Mouse (Mus musculus) intestine, embryonic 15.5 days (tissue): Measurements from ENCODE around the gene Apbb2. TPM values are rescaled to one million over a fixed set of nuclear protein-coding genes. Genes with fewer than 3 reads are reported as not detected.

Experiments
- ATAC-seq: fragments of 200-750 bp; cut with Nextera tagmentation; 2 replicates; pipeline ENCODE4 v1.8.0; 2017; ENCODE audit warnings: moderate TSS enrichment, moderate library complexity
- H3K27ac ChIP-seq: fragments of 300-500 bp; sonication (generic); 2 replicates; pipeline ENCODE4 v1.5.1; 2015; ENCODE audit warnings: mild to moderate bottlenecking, inconsistent platforms
- H3K27me3 ChIP-seq: fragments of 300-500 bp; sonication (generic); replicated peaks from 2 replicates; pipeline ENCODE4 v1.6.1; 2015; ENCODE audit warnings: inconsistent platforms
- H3K36me3 ChIP-seq: fragments of 300-500 bp; sonication (generic); 2 replicates; pipeline ENCODE4 v1.6.1; 2015; ENCODE audit warnings: inconsistent platforms
- H3K4me1 ChIP-seq: fragments of 300-500 bp; sonication (generic); replicated peaks from 2 replicates; pipeline ENCODE4 v1.6.1; 2015; ENCODE audit warnings: inconsistent platforms
- H3K4me2 ChIP-seq: fragments of 300-500 bp; sonication (generic); replicated peaks from 2 replicates; pipeline ENCODE4 v1.6.1; 2015; ENCODE audit warnings: mild to moderate bottlenecking, inconsistent platforms
- H3K4me3 ChIP-seq: fragments of 300-500 bp; sonication (generic); replicated peaks from 2 replicates; pipeline ENCODE4 v1.5.1; 2015; ENCODE audit warnings: inconsistent platforms
- H3K9ac ChIP-seq: fragments of 300-500 bp; sonication (generic); 2 replicates; pipeline ENCODE4 v1.6.1; 2015; ENCODE audit warnings: inconsistent platforms
- H3K9me3 ChIP-seq: fragments of 300-500 bp; sonication (generic); 2 replicates; pipeline ENCODE4 v1.6.1; 2016; ENCODE audit warnings: inconsistent platforms
- WGBS: fragments of 180-500 bp; shearing (Covaris S2); methylation state at CpG from one replicate; pipeline ENCODE4 v1.1.7; 2015; 5-methylcytosine and 5-hydroxymethylcytosine counted together
- polyA plus RNA-seq: library from polyadenylated mRNA; unstranded; fragments of >200 nt; fragmentation: Nextera tagmentation; extraction: Ambion mirVana; gene quantifications from 2 replicates; pipeline ENCODE4 v1.2.1, GENCODE M21; 2015

Gene Apbb2
- 32.0 and 35.4 TPM in 2 replicates for polyA plus RNA-seq

DNA sequence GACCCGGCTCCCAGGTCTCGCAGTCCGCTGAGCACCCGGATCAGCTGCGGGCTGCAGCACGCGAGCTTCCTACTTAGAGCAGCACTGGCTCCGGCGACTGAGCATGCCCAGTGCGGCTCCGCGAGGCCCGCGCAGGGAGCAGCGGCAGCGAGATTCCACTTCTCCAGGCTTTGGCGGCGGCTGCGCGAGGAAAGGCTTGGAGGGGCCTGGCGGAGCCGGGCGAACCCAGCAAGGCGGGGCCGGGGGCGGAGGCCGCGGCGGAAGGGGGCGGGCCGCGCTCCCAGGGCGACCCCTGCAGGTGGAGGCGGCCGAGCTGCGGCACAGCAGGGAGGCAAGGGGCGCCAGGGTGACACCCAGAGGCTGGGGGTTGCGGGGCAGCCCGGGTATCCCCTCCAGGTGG, at the start of gene Apbb2:
TSS of gene Apbb2 (minus strand) at position 188 of the 400 bp plus-strand sequence.
- H3K36me3 ChIP-seq: no peaks in the 10 kb centered on the region
- ATAC-seq: peak; percentile 94
- peak within 1 kb of the TSS; percentile 90 for H3K4me2 ChIP-seq
- WGBS: under 1% methylated on average over 39 of the region's 39 CpGs
- peak within 1 kb of the TSS; percentile 90 for H3K9ac ChIP-seq
- no peaks in the 10 kb centered on the region for H3K9me3 ChIP-seq
- peak within 1 kb of the TSS; percentile 99 for H3K27ac ChIP-seq
- no peaks in the 10 kb centered on the region for H3K27me3 ChIP-seq
- peaks cover 16% of the 10 kb centered on the region for H3K4me1 ChIP-seq
- peak within 1 kb of the TSS; percentile 90 for H3K4me3 ChIP-seq

- 34% methylated on average over 5 of the region's 5 CpGs for WGBS
- no peak overlapping the region for H3K4me3 ChIP-seq
- H3K9me3 ChIP-seq: no peaks in the 10 kb centered on the region
- no peaks in the 10 kb centered on the region for H3K27me3 ChIP-seq
- no peak overlapping the region for H3K4me2 ChIP-seq
- H3K9ac ChIP-seq: no peak overlapping the region
- H3K27ac ChIP-seq: 0 out of 2 replicates have a peak overlapping the region, but pooled peaks have one; percentile 36
- peak; percentile 61; the same call in 1 of the 2 replicates for ATAC-seq
- H3K4me1 ChIP-seq: 0 out of 2 replicates have a peak, but pooled peaks cover 6% of the 10 kb centered on the region
- no peaks in the 10 kb centered on the region for H3K36me3 ChIP-seq
These were observed 35.6 kb upstream of the Apbb2 start for GRCm38 (mm10) chr5:66654220-66654619.

- no peak overlapping the region for H3K27ac ChIP-seq
- H3K4me2 ChIP-seq: no peak overlapping the region
- no peaks in the 10 kb centered on the region for H3K9me3 ChIP-seq
- no peak overlapping the region for H3K4me3 ChIP-seq
- no peaks in the 10 kb centered on the region for H3K4me1 ChIP-seq
- H3K27me3 ChIP-seq: no peaks in the 10 kb centered on the region
- ATAC-seq: no peak
- WGBS: 67% methylated on average over 7 of the region's 7 CpGs
- no peak overlapping the region for H3K9ac ChIP-seq
- H3K36me3 ChIP-seq: no peaks in the 10 kb centered on the region
These were observed 28.9 kb upstream of the Apbb2 start for GRCm38 (mm10) chr5:66647504-66647903.

DNA sequence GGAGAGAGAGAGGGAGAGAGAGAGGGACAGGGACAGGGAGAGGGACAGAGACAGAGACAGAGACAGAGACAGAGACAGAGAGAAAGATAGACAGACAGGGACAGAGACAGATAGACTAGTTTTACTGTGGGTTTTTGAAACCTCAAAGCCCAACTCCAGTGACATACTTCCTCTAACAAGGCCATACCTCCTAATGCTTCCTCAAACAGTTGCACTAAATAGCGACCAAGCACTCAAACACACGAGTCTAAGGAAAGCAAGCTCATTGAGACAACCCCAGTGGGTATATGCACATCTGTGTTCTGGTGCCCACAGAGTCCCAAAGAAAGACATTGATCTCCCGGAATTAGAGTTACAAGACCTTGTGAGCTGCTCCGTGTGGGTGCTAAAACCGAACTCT, 24.7 kb upstream of the Apbb2 start:
- Histone ChIP-seq H3K4me3 (no peak overlapping the region), H3K27ac (no peak overlapping the region), H3K27me3 (no peaks in the 10 kb centered on the region), H3K9me3 (no peaks in the 10 kb centered on the region), H3K4me1 (no peaks in the 10 kb centered on the region), H3K36me3 (no peaks in the 10 kb centered on the region), H3K4me2 (no peak overlapping the region), H3K9ac (no peak overlapping the region)
- WGBS: 82% methylated on average over 5 of the region's 5 CpGs
- no peak for ATAC-seq

DNA sequence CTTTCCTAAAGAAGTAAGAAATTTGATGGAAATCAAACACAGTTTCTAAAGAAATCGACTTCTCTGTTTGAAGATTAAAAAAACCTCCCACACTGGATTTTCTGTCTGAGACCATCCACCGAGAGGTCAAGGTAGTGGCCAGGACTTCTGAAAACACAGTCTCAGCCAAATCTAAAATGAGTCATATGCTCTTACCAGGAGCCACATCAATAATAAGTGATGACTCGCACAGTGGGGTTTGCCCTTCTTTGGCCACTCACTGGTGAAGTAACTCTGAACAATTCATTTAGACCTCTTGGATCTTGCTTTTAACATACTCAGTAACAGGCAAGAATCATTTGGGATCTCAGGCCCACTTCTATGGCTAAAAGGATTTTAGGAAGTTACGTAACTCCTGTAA, 23.6 kb upstream of the Apbb2 start:
- Histone ChIP-seq H3K27me3 (no peaks in the 10 kb centered on the region), H3K9ac (no peak overlapping the region), H3K36me3 (no peaks in the 10 kb centered on the region), H3K9me3 (no peaks in the 10 kb centered on the region), H3K4me3 (no peak overlapping the region), H3K4me2 (no peak overlapping the region), H3K27ac (no peak overlapping the region), H3K4me1 (no peaks in the 10 kb centered on the region)
- ATAC-seq: no peak
- WGBS: 86% methylated on average over 4 of the region's 4 CpGs

GRCm38 (mm10) chr5:66635459-66636079, 17.0 kb upstream of the Apbb2 start:
- no peak overlapping the region for H3K4me2 ChIP-seq
- H3K4me1 ChIP-seq: no peaks in the 10 kb centered on the region
- no peaks in the 10 kb centered on the region for H3K36me3 ChIP-seq
- no peak overlapping the region for H3K27ac ChIP-seq
- 65% methylated on average over 10 of the region's 10 CpGs for WGBS
- ATAC-seq: no peak
- H3K9ac ChIP-seq: no peak overlapping the region
- no peak overlapping the region for H3K4me3 ChIP-seq
- no peaks in the 10 kb centered on the region for H3K27me3 ChIP-seq
- H3K9me3 ChIP-seq: no peaks in the 10 kb centered on the region

DNA sequence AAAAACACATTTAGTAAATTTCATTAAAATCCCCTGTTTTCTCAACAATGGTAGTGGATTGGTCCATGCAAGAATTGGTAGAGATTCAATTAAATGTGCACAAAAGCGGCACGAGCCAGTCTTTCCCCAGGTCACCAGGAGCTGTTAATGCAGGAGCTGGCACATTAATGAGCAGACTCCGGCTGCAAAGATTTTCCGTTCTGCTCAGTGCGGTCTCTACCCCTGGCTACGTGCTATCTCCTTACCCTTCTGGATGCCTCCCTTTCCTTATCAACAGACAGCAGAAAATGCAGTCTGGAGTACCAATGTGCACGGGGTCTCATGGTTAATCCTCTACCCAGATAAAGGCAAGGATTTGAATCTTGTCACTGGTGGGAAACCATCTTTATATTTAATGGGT, 9.2 kb upstream of the Apbb2 start:
- no peaks in the 10 kb centered on the region for H3K9me3 ChIP-seq
- H3K4me2 ChIP-seq: no peak overlapping the region
- no peak overlapping the region for H3K4me3 ChIP-seq
- 67% methylated on average over 7 of the region's 7 CpGs for WGBS
- no peak overlapping the region for H3K9ac ChIP-seq
- no peaks in the 10 kb centered on the region for H3K4me1 ChIP-seq
- H3K36me3 ChIP-seq: no peaks in the 10 kb centered on the region
- H3K27me3 ChIP-seq: no peaks in the 10 kb centered on the region
- no peak overlapping the region for H3K27ac ChIP-seq
- ATAC-seq: no peak

DNA sequence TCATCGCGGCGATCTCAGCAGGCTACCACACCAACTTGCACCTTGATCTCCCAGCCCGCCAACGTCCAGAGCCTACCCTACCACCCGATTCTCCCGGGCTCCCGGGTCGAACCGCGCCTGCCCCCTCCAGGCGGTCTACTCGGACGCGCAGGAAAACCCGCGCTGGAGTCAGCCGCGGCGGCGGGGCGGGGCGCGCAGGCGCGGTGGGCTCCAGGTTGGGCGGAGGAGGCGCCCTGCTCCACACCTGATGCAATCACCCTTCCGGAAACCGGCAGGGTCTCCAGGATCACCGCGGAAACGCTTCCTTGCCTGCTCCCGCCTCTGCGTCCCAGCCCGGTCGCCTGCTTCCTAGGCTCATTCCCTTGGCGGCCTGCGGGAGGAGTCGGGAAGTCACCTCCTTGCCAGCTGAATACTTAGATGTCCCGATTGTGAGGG, 1.6 kb upstream of the Apbb2 start:
- Histone ChIP-seq H3K4me1 (peaks cover 10% of the 10 kb centered on the region), H3K27ac (peak overlapping the region; percentile 52), H3K27me3 (no peaks in the 10 kb centered on the region), H3K4me3 (peak overlapping the region; percentile 46), H3K4me2 (peak overlapping the region; percentile 90), H3K36me3 (no peaks in the 10 kb centered on the region), H3K9me3 (no peaks in the 10 kb centered on the region), H3K9ac (peak overlapping the region; percentile 49)
- ATAC-seq: peak; percentile 82
- under 1% methylated on average over 41 of the region's 41 CpGs for WGBS

DNA sequence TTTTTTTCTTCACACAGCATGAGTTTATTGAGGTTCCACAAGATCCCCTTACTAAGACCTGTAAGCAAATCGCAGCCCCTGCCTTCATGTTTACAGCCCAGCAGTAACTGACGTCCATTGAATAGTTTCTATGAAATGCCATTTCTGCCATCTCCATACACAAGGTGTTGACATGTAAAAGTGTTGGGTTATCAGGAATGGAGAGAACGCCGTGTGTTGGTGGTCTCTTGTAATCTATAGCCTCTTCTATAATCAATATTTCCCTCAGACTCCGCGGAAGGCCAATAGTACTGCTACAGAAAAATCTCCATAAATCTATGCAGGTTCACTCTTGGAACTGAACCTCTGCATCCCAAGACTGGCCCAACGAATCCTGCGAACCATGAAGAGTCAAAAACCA, 1.1 kb upstream of the Apbb2 start:
- peak overlapping the region; percentile 46 for H3K4me3 ChIP-seq
- no peaks in the 10 kb centered on the region for H3K36me3 ChIP-seq
- no peak for ATAC-seq
- H3K9ac ChIP-seq: peak overlapping the region; percentile 49
- H3K27me3 ChIP-seq: no peaks in the 10 kb centered on the region
- H3K27ac ChIP-seq: peak overlapping the region; percentile 52; the same call in 1 of the 2 replicates
- 44% methylated on average over 8 of the region's 8 CpGs for WGBS
- H3K4me2 ChIP-seq: peak overlapping the region; percentile 90
- no peaks in the 10 kb centered on the region for H3K9me3 ChIP-seq
- H3K4me1 ChIP-seq: peaks cover 10% of the 10 kb centered on the region

DNA sequence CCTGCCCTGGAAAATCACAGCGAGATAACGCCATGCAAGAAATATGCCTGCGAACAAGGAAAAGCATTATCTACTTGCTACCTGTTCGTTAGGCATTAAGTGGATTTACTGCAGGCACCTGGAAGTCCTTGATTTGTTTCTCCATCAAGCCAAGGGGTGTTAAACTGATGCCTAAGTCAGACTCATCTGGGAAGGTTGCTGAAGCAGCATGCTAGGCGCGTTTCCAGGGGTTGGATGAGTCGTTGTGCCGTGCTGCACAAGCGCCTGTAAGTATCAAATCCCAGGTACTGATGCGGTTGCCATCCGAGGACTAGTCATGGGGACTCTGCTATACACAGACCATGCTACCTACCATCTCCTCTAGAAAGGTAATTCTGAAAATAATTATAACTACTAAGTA, 611 bp upstream of the Apbb2 start:
- Histone ChIP-seq H3K36me3 (no peaks in the 10 kb centered on the region), H3K27me3 (no peaks in the 10 kb centered on the region), H3K4me2 (peak overlapping the region; percentile 90), H3K9ac (0 out of 2 replicates have a peak overlapping the region, but pooled peaks have one; percentile 18), H3K27ac (peak overlapping the region; percentile 49; the same call in 1 of the 2 replicates), H3K9me3 (no peaks in the 10 kb centered on the region), H3K4me1 (peaks cover 14% of the 10 kb centered on the region), H3K4me3 (peak overlapping the region; percentile 90; the same call in 1 of the 2 replicates)
- ATAC-seq: no peak
- 30% methylated on average over 11 of the region's 11 CpGs for WGBS

- Histone ChIP-seq H3K9me3 (no peaks in the 10 kb centered on the region), H3K4me2 (peak overlapping the region; percentile 90), H3K4me3 (peak overlapping the region; percentile 90), H3K9ac (peak overlapping the region; percentile 90), H3K27ac (peak overlapping the region; percentile 99), H3K4me1 (peaks cover 16% of the 10 kb centered on the region), H3K27me3 (no peaks in the 10 kb centered on the region), H3K36me3 (no peaks in the 10 kb centered on the region)
- WGBS: under 1% methylated on average over 49 of the region's 54 CpGs
- ATAC-seq: peak; percentile 71
These were observed 593 bp downstream of the Apbb2 start for GRCm38 (mm10) chr5:66617921-66618460.

DNA sequence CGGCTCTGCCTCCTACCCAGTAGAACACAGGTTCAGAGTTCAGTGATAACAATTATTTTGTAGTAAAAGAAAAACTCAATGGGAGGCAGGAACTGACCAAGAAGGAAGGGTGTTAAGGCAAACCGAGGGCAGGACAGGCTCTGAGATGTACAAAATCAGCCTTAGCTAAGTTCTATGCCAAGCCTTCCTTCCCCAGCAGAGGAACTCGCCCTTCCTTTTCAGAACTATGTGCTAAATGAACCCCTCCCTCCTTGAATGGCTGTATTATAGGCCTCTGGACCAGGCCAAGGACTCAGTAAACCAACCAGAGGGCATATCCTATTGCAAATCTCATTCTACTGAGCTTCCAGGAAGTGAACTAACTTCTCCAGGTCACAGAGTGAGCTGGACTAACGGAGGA, 3.6 kb downstream of the Apbb2 start:
- no peaks in the 10 kb centered on the region for H3K27me3 ChIP-seq
- no peaks in the 10 kb centered on the region for H3K36me3 ChIP-seq
- no peaks in the 10 kb centered on the region for H3K9me3 ChIP-seq
- H3K9ac ChIP-seq: no peak overlapping the region
- WGBS: 61% methylated on average over 4 of the region's 4 CpGs
- peaks cover 16% of the 10 kb centered on the region for H3K4me1 ChIP-seq
- no peak overlapping the region for H3K27ac ChIP-seq
- ATAC-seq: no peak
- H3K4me2 ChIP-seq: no peak overlapping the region
- no peak overlapping the region for H3K4me3 ChIP-seq

GRCm38 (mm10) chr5:66613725-66614124, 4.9 kb downstream of the Apbb2 start:
- WGBS: 56% methylated on average over 3 of the region's 3 CpGs
- Histone ChIP-seq H3K4me3 (no peak overlapping the region), H3K4me1 (peaks cover 14% of the 10 kb centered on the region)

More at GRCm38 (mm10) chr5:66613725-66614124, 4.9 kb downstream of the Apbb2 start:
- no peak for ATAC-seq
- Histone ChIP-seq H3K36me3 (no peaks in the 10 kb centered on the region), H3K9ac (no peak overlapping the region), H3K27ac (no peak overlapping the region), H3K27me3 (no peaks in the 10 kb centered on the region), H3K9me3 (no peaks in the 10 kb centered on the region), H3K4me2 (no peak overlapping the region)
